Mouse (Mus musculus) splenic B cell, adult 2 months (primary cell): ENCODE data around the gene Cmss1.
A peak's percentile ranks its signal among the peaks of the same experiment; 100 is the strongest.

ENCODE experiments used
- DNase-seq: peaks from one replicate; pipeline ENCODE4 v3.0.0-alpha.2; 2011; ENCODE audit warnings: low read depth, low spot score
- H3K27me3 ChIP-seq: 2 replicates; pipeline ENCODE4 v1.6.1; 2012; ENCODE audit warnings: mild to moderate bottlenecking, low read length, moderate library complexity, mixed read lengths; ENCODE audit not compliant: control insufficient read depth, poor library complexity, insufficient read depth, severe bottlenecking
- H3K36me3 ChIP-seq: 2 replicates; pipeline ENCODE4 v1.6.1; 2012; ENCODE audit warnings: mild to moderate bottlenecking, low read length, moderate library complexity, mixed read lengths; ENCODE audit not compliant: control insufficient read depth, poor library complexity, insufficient read depth, severe bottlenecking

The Cmss1 gene

DNA sequence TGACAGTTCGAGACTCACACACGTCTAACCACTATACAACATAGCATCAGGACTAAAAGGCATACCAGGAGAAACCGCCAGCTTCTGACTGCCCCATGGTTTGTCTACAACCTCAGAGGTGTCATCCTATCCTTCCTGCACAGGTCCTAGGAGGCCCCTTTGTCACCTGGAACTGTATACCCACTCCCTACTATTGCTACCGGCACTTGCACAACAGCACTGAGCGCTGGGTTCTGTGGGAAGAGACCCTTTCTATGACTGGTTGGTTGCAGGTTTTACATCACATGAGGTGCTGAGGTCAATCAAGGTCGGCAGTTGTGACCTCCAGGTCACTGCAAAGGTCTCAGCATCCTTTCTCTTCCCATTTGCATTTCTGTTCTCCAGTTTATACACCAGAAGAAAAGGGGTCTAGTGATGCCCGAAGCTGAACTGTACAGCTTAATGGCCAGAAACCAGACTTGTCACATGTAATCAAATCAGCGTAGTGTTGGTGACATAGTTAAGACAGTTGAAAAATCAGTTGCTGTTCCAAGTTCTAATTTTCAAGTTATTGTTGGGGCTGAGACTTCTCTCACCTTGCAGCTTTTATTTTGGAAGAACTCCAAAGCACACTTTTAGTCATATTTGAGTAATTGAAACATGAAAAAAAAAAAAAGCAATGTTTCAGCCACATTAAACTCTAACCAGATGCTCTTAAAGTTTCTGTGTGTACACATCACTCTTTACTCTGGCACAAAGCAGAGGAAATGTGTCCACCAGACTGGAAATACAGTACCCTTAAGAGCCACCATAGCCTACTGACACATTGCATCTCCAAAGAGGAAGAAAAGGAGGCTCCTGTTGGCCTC lies 266.7 kb downstream of the Cmss1 start:
- DNase-seq = no peak
- no peaks in the 10 kb centered on the region for H3K27me3 ChIP-seq
- H3K36me3 ChIP-seq = no peaks in the 10 kb centered on the region

DNA sequence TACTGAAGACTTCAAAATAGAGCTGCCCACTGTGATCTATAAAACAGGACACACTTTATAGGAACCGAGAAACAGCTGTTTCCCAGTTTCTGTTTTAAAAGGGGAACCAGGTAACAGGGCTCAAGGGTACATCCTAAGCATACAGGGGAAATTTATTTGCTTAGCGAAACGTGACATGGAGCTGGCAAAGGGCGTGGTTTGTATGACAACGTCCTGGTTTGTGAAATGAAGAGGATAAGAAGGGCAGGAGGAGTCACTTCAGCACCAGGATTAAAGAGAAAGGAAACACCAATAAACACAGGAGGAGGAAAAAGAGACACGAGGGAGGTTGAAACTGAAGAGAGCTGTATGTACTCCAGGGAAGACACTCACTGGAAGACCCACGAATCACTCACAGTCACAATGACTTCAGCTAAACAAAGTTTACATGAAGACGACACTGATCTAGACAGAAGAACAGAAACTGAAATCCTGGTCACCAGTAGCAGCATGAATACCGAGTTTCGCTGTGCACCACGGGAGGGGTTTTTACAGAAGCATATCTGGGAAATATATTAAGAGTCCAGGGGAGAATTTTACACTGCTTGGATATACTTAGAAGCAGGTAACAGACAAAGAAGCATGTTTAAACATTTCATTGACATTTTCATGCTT lies 269.8 kb downstream of the Cmss1 start:
- Histone ChIP-seq H3K27me3 (no peaks in the 10 kb centered on the region), H3K36me3 (no peaks in the 10 kb centered on the region)
- DNase-seq = peak; percentile 83

DNA sequence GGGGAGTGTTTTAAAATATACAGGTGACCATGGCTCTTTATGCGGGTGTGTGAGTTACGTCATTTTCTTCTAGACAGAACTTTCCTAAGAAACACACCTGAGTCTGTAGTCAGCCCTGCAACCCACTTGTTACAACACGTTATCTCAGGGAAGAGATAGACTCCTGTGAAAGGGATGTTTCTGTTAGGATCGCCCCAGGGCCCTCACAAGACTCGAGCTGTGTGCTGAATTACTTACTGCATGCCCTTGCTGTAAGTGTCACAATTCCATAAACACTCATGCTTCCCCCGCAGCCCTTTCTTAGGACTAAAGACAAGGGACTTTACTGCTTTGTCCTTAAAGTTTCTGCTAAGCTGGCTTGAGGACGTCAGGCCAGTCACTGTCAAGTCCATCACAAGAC lies 274.4 kb downstream of the Cmss1 start:
- no peak for DNase-seq
- H3K27me3 ChIP-seq = no peaks in the 10 kb centered on the region
- no peaks in the 10 kb centered on the region for H3K36me3 ChIP-seq

DNA sequence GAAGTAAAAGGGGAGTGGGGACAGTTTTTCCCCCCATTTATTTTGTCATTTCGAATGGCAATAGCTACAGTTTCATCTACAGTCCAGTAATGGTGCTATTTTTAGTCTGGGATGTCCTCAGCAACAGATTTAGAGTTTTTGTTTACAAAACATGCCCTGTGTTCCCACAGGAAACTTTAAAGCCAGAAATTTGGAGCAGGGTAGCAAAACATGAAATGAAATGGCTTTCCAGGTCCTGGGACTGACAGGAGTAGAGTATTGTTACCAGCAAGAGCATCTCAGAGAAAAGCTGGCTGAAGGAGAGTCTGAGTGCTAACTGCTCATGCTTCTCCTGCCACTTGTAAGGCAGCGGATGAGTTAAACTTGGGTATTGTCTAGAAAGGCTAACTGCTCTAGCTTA lies 276.6 kb downstream of the Cmss1 start:
- no peak for DNase-seq
- no peaks in the 10 kb centered on the region for H3K27me3 ChIP-seq

DNA sequence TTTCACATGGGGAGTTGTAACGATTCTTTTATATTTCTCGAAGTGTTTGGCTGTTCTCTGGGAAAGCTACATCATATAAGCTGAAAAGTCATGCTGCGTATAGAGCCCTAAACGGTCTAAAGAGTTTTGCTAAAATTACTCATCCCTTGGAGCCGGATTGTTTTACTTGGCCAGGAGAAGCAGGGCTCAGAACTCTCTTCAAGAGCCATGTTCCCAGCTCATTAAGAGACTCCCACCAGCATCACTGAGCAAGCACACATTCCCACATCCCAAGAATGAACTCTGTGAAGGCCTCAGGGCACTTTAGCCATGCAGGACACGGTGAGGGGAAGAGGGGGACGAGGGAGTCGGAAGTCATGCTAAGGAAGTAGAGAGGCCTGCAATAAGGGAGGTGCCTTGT lies 277.6 kb downstream of the Cmss1 start:
- H3K27me3 ChIP-seq = no peaks in the 10 kb centered on the region
- no peaks in the 10 kb centered on the region for H3K36me3 ChIP-seq
- DNase-seq = no peak

More for the DNA sequence above, 276.6 kb downstream of the Cmss1 start:
- no peaks in the 10 kb centered on the region for H3K36me3 ChIP-seq

DNA sequence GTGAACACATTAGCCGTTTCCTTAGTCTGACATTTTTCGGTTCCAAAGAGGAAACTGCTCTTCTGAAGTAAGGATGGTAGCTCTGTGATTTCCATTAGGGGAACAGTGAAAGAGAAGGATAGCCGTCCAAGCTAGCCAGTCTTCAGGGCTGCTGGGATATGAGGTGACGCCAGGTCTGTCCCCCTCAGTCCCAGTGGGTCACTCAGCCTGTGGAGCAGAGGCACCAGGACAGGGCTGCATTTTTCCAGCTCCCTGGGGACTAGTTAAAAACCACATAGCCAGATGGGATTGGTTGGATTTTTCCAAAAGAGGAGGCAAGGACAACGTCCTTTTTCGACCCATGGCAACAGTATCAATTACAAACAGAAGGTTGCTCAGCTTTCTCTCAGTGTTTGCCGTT lies 279.7 kb downstream of the Cmss1 start:
- Histone ChIP-seq H3K36me3 (no peaks in the 10 kb centered on the region), H3K27me3 (no peaks in the 10 kb centered on the region)
- DNase-seq = no peak

DNA sequence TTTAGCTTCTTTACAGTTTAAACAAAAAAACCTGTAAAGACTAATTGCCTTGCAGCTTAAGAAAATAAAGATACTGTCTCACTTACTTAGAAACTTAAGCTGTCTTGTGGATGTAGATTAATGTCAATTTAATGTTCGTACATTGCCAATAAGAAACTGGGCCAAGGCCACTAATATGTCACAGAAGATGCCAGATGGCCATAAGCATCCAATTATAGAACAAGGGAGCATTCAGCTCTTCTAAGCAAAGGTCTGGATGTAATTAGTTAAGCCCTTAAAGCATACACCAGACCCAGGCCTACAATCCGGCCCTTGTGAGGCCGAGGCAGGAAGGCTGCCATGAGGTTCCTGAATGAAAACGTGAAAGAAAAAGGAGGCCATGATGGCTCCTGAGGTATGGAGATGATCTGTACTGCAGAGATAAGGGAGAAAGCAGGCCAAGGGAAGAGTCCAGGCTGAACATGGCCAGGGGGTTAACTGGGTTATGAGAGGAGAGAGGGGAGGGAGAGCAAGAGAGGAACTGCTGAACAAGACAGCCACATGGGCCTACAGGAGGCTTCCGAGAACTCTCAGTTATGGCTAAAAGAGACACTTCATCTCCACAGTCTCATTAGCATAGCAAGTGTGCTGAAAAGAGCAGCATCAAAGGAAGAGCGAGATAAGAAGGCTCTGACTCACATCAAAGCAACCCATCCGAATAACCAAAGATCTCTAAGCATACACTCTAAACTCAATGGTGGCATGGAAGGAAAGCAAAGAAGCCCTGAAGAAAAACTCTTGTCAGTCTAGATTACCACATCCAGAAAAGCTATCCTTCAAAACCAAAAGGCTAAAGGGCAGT lies 287.2 kb downstream of the Cmss1 start:
- no peak for DNase-seq
- no peaks in the 10 kb centered on the region for H3K36me3 ChIP-seq
- H3K27me3 ChIP-seq = no peaks in the 10 kb centered on the region

DNA sequence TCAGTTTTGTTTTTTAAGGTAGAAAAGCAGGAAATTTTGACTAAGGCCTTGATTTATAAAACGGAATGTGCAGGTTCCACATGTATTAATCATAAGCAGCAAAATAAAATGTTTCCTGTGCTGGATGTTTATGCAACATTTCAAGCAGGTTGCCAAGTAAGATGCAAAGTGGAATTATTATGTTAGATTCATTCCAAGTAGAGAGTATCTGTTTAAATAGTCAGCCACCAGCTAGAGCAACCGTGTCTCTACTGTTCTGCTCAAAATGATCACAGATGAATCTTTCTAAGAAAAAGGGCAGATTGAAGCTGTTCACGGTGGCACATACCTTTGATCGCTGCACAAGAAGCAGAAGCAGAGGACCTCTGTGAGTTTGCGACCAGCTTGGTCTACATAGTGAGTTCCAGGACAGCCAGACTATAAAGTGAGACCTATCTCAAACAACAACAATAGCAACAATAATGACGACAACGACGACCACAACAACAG lies 288.0 kb downstream of the Cmss1 start:
- no peaks in the 10 kb centered on the region for H3K36me3 ChIP-seq
- no peaks in the 10 kb centered on the region for H3K27me3 ChIP-seq
- DNase-seq = no peak

DNA sequence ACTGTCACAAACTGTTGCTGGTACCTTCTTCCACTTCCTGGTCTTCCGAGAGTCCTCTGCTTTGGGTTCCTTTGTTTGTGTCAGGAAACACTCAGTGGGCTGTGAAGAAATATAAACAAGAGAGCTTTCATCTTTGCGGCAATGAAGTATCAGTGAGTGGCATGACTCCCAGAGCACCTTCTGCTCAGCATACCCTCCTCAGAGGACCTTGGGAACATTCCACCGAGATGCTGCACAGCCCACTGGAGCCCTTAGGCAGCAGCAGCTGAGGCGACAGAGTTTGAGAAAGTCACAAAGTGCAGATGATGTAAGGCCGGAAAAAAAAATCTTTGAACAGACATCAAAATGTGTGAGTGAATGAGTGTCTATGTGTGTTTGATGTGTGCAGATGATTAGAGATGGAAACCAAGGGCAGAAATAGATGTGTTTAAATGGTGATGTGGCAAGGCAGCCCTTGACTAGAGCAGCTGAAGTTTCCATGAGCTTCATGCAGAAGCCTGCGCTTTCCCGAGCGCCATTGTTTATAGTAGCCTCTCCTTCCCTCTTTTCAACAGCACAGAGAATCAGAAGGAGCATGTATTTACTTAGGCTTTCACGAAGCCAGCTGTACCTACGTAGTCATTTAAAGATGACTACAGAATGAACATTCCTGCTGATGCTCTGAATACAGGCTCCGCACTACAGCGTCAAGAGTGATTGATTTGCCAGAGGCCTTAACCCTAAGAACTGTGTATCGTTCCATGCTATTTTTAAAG lies 288.6 kb downstream of the Cmss1 start:
- DNase-seq = no peak
- no peaks in the 10 kb centered on the region for H3K27me3 ChIP-seq
- no peaks in the 10 kb centered on the region for H3K36me3 ChIP-seq

DNA sequence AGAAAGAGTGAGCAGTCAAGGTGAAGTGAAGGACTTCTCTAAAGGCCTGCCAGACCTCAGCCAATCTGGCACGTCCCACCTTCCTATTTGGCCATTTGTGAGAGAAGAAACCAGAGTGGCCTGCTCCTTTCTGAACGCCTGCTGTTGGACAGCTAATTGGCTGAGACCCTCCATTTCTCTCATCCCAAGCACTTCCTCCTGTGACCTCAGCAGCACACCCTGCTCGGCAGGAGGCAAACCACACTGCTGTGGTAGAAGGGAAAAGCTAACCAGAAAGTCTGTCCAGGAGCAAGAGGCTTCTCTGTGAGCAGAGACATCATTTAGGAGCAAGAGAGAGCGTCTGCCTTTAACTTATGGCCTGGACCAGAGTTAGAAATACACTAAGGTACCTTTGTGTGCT lies 289.5 kb downstream of the Cmss1 start:
- Histone ChIP-seq H3K27me3 (no peaks in the 10 kb centered on the region), H3K36me3 (no peaks in the 10 kb centered on the region)
- DNase-seq = no peak

DNA sequence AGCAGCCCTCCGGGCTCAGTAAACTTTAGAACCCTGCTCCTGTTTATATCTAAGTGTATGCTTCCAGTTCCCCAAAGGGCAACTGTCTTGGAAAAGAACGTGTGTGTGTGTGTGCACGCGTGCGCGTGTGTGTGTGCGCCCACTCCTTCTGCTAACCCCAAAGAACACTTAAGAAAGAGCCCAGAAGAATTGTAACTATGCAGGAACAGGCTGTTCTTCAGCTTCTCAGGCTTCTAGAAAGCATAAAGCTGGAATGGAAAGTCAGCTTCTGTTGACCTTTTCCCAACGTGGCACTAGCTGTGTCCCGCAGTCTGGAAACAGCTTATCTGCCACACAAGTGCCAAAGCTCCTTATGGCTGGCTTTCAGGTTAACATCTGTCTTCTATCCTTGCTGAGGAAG lies 291.6 kb downstream of the Cmss1 start:
- Histone ChIP-seq H3K36me3 (no peaks in the 10 kb centered on the region), H3K27me3 (no peaks in the 10 kb centered on the region)
- no peak for DNase-seq

DNA sequence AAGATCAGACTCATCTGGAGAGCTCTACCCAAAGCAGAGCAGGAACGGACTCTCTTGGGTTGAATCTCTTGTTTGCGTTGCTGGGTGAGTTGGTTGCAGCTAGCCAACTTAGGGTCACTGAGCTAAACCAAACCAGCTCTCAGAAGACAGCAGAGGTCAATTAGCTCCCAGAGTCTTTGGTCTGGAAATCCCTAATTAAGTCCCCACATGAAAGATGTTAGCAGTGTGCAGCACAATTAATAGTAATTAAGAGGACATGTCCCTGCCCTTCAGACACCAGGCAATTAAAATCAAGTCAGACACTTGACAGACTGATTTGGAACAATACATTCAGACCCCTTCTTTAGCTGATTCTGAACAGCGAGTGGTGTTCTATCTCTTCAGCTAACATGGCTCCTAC lies 292.4 kb downstream of the Cmss1 start:
- Histone ChIP-seq H3K27me3 (no peaks in the 10 kb centered on the region), H3K36me3 (no peaks in the 10 kb centered on the region)
- no peak for DNase-seq

DNA sequence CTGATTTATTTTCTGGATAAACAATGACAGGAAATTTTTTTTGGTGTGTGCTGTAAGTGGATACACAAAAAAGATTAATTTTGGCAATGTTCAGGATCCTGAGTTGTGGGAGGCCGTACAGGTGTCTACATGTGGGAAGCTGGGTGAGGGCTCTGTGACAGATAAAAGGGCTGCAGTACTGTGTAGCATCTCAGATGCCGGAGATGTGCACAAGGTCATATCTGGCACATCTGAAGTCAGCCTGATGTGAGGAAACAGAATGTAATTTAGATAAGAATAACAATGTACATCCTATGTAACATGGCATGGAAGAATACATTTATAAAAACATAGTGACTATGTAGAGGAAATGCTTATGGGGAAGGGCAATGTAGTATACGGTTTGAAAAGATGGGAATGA lies 293.2 kb downstream of the Cmss1 start:
- DNase-seq = no peak
- H3K36me3 ChIP-seq = no peaks in the 10 kb centered on the region
- H3K27me3 ChIP-seq = no peaks in the 10 kb centered on the region

DNA sequence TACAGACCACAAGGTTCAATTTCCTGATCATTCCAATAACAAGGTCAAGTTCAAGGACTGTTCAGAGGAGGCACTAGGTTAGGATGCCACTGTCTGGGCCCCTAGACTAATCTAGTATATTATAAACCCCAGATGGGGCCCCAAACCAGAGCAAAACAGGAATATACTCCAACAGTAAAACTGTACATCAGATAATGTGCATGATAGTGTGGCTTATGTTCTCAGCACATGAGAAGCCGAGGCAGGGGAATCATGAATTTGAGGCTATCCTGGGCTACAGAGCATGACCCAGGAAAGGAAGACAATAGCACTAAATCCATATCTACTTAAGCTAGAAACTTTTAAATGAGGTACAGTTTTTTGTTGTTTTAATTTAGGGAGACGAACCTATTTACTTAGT lies 294.5 kb downstream of the Cmss1 start:
- no peak for DNase-seq
- no peaks in the 10 kb centered on the region for H3K36me3 ChIP-seq

More for the DNA sequence above, 294.5 kb downstream of the Cmss1 start:
- no peaks in the 10 kb centered on the region for H3K27me3 ChIP-seq
